Comparison of ENCODE assay signal across 14 mouse cellular contexts in the genomic region with DNA sequence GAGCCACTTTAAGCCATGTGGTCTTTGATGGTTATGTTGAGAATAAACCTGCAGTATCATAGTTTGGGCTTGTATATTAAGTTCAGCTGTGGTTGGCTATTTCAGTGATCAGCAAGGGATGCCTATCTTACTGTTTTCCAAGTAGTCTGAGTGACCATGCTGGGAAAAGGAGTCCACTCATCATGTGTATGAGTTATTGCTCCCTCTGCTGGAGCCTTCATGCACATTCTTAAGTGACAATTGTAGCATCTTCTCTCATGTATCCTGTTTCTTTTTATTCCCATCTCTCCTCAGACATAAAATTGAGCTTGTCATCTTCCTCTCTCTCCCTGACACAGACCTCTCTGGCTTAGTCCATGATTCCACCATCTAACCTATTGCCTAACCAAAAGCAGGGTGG. TPM values are rescaled to one million over a fixed set of nuclear protein-coding genes. Genes with fewer than 3 reads are reported as not detected.
DNase-seq lines count a peak whose midpoint lies in the region; ATAC-seq and TF ChIP-seq lines count a peak whose summit lies in the region.
"Had no signal": no experiment of that assay in that cellular context is flagged by ENCODE, and none has a peak within 500 bp of the region (broad histone marks: within the 10 kb centered on the region; RNA-seq: fewer than 3 reads in every experiment).

No protein-coding gene starts in this region.

- peak; percentile 59 for TF ChIP-seq CTCF in left cerebral cortex, adult 2 months (IDR thresholded peaks at IDR 0.05)

- H3K36me3 ChIP-seq in embryonic facial prominence, embryonic 14.5 days (ENCODE audit: control insufficient read depth, insufficient read depth, low read length): 0 out of 2 replicates have a peak, but pooled peaks cover 13% of the 10 kb centered on the region
- H3K36me3 ChIP-seq: hindbrain, embryonic 15.5 days; midbrain, embryonic 10.5 days had no signal

- H3K4me1 ChIP-seq in embryonic facial prominence, embryonic 14.5 days (ENCODE audit: control insufficient read depth, insufficient read depth, low read length): no peaks in the 10 kb centered on the region
- H3K4me1 ChIP-seq: embryonic facial prominence, embryonic 15.5 days; hindbrain, embryonic 15.5 days; midbrain, embryonic 10.5 days had no signal

- H3K9me3 ChIP-seq in embryonic facial prominence, embryonic 14.5 days (ENCODE audit: control insufficient read depth, low read length): no peaks in the 10 kb centered on the region
- H3K9me3 ChIP-seq: embryonic facial prominence, embryonic 15.5 days; hindbrain, embryonic 15.5 days; midbrain, embryonic 10.5 days had no signal

- no peak overlapping the region for H3K9ac ChIP-seq in embryonic facial prominence, embryonic 14.5 days (ENCODE audit: low read depth, low read length)
- H3K9ac ChIP-seq: embryonic facial prominence, embryonic 15.5 days; hindbrain, embryonic 15.5 days had no signal

- intact Hi-C loops in left cerebral cortex, adult 2 months (cut with DNase I): no loop called here
- intact Hi-C loops in left cerebral cortex, postnatal 36 days (cut with DNase I): no loop called here

- H3K27me3 ChIP-seq in embryonic facial prominence, embryonic 14.5 days (replicated peaks; ENCODE audit: control insufficient read depth, insufficient read depth, low read length): no peaks in the 10 kb centered on the region
- H3K27me3 ChIP-seq: embryonic facial prominence, embryonic 15.5 days; hindbrain, embryonic 15.5 days had no signal

- H3K4me2 ChIP-seq in embryonic facial prominence, embryonic 14.5 days (ENCODE audit: low read depth, low read length): no peak overlapping the region
- H3K4me2 ChIP-seq: embryonic facial prominence, embryonic 15.5 days; hindbrain, embryonic 15.5 days had no signal

- H3K4me3 ChIP-seq in left cerebral cortex, adult 2 months: no peak overlapping the region
- H3K4me3 ChIP-seq in embryonic facial prominence, embryonic 14.5 days (ENCODE audit: low read depth, low read length): no peak overlapping the region
- H3K4me3 ChIP-seq: embryonic facial prominence, embryonic 15.5 days; hindbrain, embryonic 15.5 days; midbrain, embryonic 10.5 days had no signal

- no peak for ATAC-seq in embryonic facial prominence, embryonic 14.5 days (ENCODE audit: low read depth)

- H3K27ac ChIP-seq in left cerebral cortex, adult 2 months: no peak overlapping the region
- H3K27ac ChIP-seq in embryonic facial prominence, embryonic 14.5 days (replicated peaks; ENCODE audit: low read depth, low read length): no peak overlapping the region
- H3K27ac ChIP-seq: embryonic facial prominence, embryonic 15.5 days; hindbrain, embryonic 15.5 days; midbrain, embryonic 10.5 days had no signal

- peak; percentile 38 for DNase-seq in embryo, embryonic 10 days (ENCODE audit: low spot score)
- no peak for DNase-seq in embryo, embryonic 9.5 days (ENCODE audit: extremely low spot score)
- DNase-seq in left cerebral cortex, adult 2 months (ENCODE audit: extremely low spot score in 1 of 2, low spot score in 2 of 2): no peak
- DNase-seq in left cerebral cortex, postnatal 36 days (ENCODE audit: low spot score in 2 of 2): no peak
- DNase-seq in CD4-positive, CD25-positive, alpha-beta regulatory T cell, adult 2 months (ENCODE audit: low read depth, low spot score): peak; percentile 39
- peak; percentile 23 for DNase-seq in embryonic facial prominence, embryonic 14.5 days (ENCODE audit: low spot score)
- no peak for DNase-seq in urinary bladder, postnatal 4 days (ENCODE audit: low spot score in 2 of 2)
- DNase-seq in right cerebral cortex, postnatal 36 days (ENCODE audit: low spot score in 2 of 2): no peak
- DNase-seq: adrenal gland, postnatal 25 days; gastrocnemius, postnatal 25 days had no signal

RNA-seq across cellular contexts. Expression of a gene that starts 12.9 kb away (rescaled TPM):
- 1 to 10 TPM; 2.5 to 3.0 TPM for total RNA-seq in left cerebral cortex, adult 2 months (2021)
- total RNA-seq in left cerebral cortex, postnatal 36 days (2021): 1 to 10 TPM; 1.4 to 2.9 TPM
- 9.8 TPM in 2 replicates for polyA plus RNA-seq in embryonic facial prominence, embryonic 14.5 days (2014; fragmentation: Nextera tagmentation; extraction: Ambion mirVana)

RNA-seq across cellular contexts. Expression of a gene that starts 31.1 kb away (rescaled TPM):
- total RNA-seq in left cerebral cortex, adult 2 months (2021): not detected
- total RNA-seq in left cerebral cortex, postnatal 36 days (2021): under 1 TPM in 1 of 2 experiments, not detected in 1; 0.52 TPM
- polyA plus RNA-seq in embryonic facial prominence, embryonic 14.5 days (2014; fragmentation: Nextera tagmentation; extraction: Ambion mirVana): not detected in 2 replicates
- total RNA-seq: adrenal gland, postnatal 25 days; gastrocnemius, postnatal 25 days; left cerebral cortex, postnatal 10 days had no signal
- polyA plus RNA-seq: embryonic facial prominence, embryonic 15.5 days; hindbrain, embryonic 15.5 days; midbrain, embryonic 10.5 days had no signal

RNA-seq across cellular contexts. Expression of a gene that starts 46.9 kb away (rescaled TPM):
- not detected for total RNA-seq in left cerebral cortex, adult 2 months (2021)
- not detected for total RNA-seq in left cerebral cortex, postnatal 36 days (2021)
- not detected in 2 replicates for polyA plus RNA-seq in embryonic facial prominence, embryonic 14.5 days (2014; fragmentation: Nextera tagmentation; extraction: Ambion mirVana)
- total RNA-seq: adrenal gland, postnatal 25 days; gastrocnemius, postnatal 25 days; left cerebral cortex, postnatal 10 days had no signal
- polyA plus RNA-seq: embryonic facial prominence, embryonic 15.5 days; hindbrain, embryonic 15.5 days; midbrain, embryonic 10.5 days had no signal

Comparison
In these comparisons a context has a peak if more than half of its experiments do, and no peak if none do; other contexts are left out.
1. DNase-seq: peak in embryo, embryonic 10 days (single experiment), CD4-positive, CD25-positive, alpha-beta regulatory T cell, adult 2 months (single experiment) and embryonic facial prominence, embryonic 14.5 days (single experiment); none in embryo, embryonic 9.5 days (single experiment), left cerebral cortex, adult 2 months (0 of 2), left cerebral cortex, postnatal 36 days (0 of 2), urinary bladder, postnatal 4 days (0 of 2) and right cerebral cortex, postnatal 36 days (0 of 2).